Mouse (Mus musculus) liver, adult (tissue): ENCODE measurements around the gene A930004D18Rik.

ENCODE experiments used
- GATA4 ChIP-seq: IDR thresholded peaks from 2 replicates; pipeline ENCODE4 v1.6.1; 2014; ENCODE audit warnings: mild to moderate bottlenecking, low read length; ENCODE audit not compliant: insufficient replicate concordance

The A930004D18Rik gene

GRCm38 (mm10) chr2:18056786-18057255 is 19.3 kb upstream of the A930004D18Rik start:
- peak; percentile 27; the same call in 1 of the 2 replicates for TF ChIP-seq GATA4

- TF ChIP-seq GATA4: no peak
Observed at GRCm38 (mm10) chr2:18055929-18056785, 18.6 kb upstream of the A930004D18Rik start.

GRCm38 (mm10) chr2:18055016-18055928 is 17.7 kb upstream of the A930004D18Rik start, which contains the start of gene Mllt10:
Gene Mllt10, plus strand, starts transcription at chr2:18055237.
- TF ChIP-seq GATA4: no peak

- no peak for TF ChIP-seq GATA4
Observed at GRCm38 (mm10) chr2:18053951-18054530, 16.5 kb upstream of the A930004D18Rik start.

- TF ChIP-seq GATA4: no peak
Observed at GRCm38 (mm10) chr2:18053243-18053950, 15.9 kb upstream of the A930004D18Rik start.

GRCm38 (mm10) chr2:18052581-18052980 is 15.0 kb upstream of the A930004D18Rik start:
- no peak for TF ChIP-seq GATA4

- no peak for TF ChIP-seq GATA4
Observed at GRCm38 (mm10) chr2:18051831-18052170, 14.3 kb upstream of the A930004D18Rik start.

- TF ChIP-seq GATA4: no peak
Observed at GRCm38 (mm10) chr2:18051026-18051830, 13.7 kb upstream of the A930004D18Rik start.

- no peak for TF ChIP-seq GATA4
Observed at GRCm38 (mm10) chr2:18050541-18050985, 13.0 kb upstream of the A930004D18Rik start.

- TF ChIP-seq GATA4: no peak
Observed at GRCm38 (mm10) chr2:18050018-18050417, 12.5 kb upstream of the A930004D18Rik start.

- no peak for TF ChIP-seq GATA4
Observed at GRCm38 (mm10) chr2:18049279-18049821, 11.8 kb upstream of the A930004D18Rik start.

- no peak for TF ChIP-seq GATA4
Observed at GRCm38 (mm10) chr2:18048453-18049075, 11.0 kb upstream of the A930004D18Rik start, which contains the start of gene Skida1. Gene Skida1, minus strand, starts transcription at chr2:18049051.
